Mouse (Mus musculus) testis, adult 2 months (tissue): Measurements from ENCODE around the gene Tmem204.

Source experiments
- CTCF ChIP-seq: fragments of 200-500 bp; IDR thresholded peaks from 2 replicates; pipeline ENCODE4 v1.5.1; 2012; ENCODE audit warnings: low read depth, mild to moderate bottlenecking, inconsistent platforms, low read length, moderate library complexity; ENCODE audit not compliant: control insufficient read depth, insufficient read depth, insufficient replicate concordance
- POLR2A ChIP-seq: fragments of 200-500 bp; IDR thresholded peaks from 2 replicates; pipeline ENCODE4 v1.6.1; 2012; ENCODE audit warnings: low read depth, mild to moderate bottlenecking, inconsistent platforms, low read length, moderate library complexity; ENCODE audit not compliant: control insufficient read depth

- TF ChIP-seq POLR2A: no peak
- TF ChIP-seq CTCF: no peak
Observed at GRCm38 (mm10) chr17:25036183-25036582, 47.2 kb downstream of the Tmem204 start.
